Mouse (Mus musculus): ENCODE results near the gene Fasn. TPM values are rescaled to one million over a fixed set of nuclear protein-coding genes. Genes with fewer than 3 reads are reported as not detected.
"Not testable (repeated sequence)": the region's sequence is repeated elsewhere in the genome, so short reads cannot be mapped to it uniquely, and the experiment has no call there.

Gene Fasn
- 88.2 and 116 TPM in 2 replicates for total RNA-seq (2014; fragmentation: Nextera tagmentation)
- total RNA-seq (2017) = 66.6 and 69.3 TPM in 2 replicates
- polyA plus RNA-seq (2012) = 425 and 529 TPM in 2 replicates

DNA sequence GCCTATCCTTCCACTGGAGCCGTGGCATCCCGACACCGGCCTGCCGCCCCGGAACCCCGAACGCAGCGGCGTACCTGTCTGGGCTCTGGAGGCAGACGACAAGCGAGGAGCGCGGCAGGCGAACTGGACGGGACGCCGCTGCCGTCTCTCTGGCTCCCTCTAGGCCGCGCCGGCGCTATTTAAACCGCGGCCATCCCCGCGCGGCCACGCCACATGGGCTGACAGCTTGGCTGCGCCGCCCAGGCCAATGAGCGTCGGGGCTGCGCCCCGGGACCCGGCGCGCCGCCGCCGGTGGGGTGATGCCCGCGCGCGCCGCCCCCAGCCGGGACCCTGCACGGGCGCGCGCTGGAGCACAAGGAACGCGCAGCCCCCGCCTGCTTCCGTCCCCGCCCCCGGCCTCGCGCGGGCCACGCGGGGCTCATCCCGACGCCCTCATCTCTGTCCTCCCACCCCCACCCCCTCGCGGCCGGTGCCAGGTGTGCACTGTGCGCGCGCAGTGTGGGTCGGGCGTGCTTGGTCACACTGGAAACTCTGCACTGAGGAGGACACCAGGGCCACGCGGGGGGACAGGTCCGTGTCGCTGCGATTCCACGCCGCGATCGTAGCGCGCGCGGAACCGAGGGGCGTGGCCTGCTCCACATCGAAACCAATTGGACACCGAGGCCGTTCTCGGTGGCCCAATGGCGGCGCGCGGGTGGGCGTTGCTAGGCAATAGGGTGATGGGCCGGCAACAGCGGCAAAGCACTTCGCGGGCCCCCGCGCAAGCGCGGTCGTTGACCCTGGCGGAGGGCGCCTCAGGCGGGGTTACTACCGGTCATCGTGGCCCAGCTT is at the start of gene Fasn:
TSS of gene Fasn (minus strand) at position 592 of the 831 bp plus-strand sequence.
- TF ChIP-seq POLR2AphosphoS5 (IDR thresholded peaks at IDR 0.05; ENCODE audit: insufficient replicate concordance, low read depth, low read length) (peak; percentile 47; the same call in 1 of the 2 replicates), GATA2 (IDR thresholded peaks at IDR 0.05; ENCODE audit: borderline replicate concordance, low read depth, low read length) (no peak)
- Histone ChIP-seq H3K4me1 (ENCODE audit: insufficient read depth, low read depth, low read length) (peaks cover 64% of the 10 kb centered on the region), H3K9me3 (replicated peaks) (no peaks in the 10 kb centered on the region), H3K36me3 (replicated peaks) (peaks cover 51% of the 10 kb centered on the region), H3K27me3 (ENCODE audit: insufficient read depth, low read length) (peaks cover 15% of the 10 kb centered on the region), H3K4me3 (ENCODE audit: low read depth, low read length) (peak within 1 kb of the TSS; percentile 85)
- peak; percentile 100 for DNase-seq (ENCODE audit: low spot score)
- ATAC-seq (ENCODE audit: extremely low read depth, insufficient number of reproducible peaks, low FRiP score, poor library complexity, severe bottlenecking) = peak; percentile 80

DNA sequence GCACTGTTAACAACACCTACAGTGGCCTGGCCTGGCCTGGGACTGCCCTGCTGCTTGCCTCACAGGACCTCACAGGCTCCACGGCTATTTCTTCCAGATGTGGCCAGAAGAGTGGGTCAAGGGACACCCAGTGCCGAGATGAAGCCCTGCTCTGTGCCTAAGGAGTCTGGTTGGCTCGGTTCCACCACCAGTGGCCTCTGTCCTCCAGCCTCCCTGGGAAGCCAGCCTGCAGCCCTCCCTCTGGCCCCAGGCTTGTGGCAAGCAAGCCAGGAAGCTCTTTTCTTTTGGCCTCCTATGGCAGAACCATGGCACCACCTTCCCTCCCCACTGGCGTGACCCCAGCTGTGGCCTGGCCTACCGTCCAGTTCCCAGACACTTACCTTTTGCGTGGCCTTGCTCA is 48.9 kb upstream of the Fasn start:
- Histone ChIP-seq H3K27me3 (ENCODE audit: insufficient read depth, low read length) (no peaks in the 10 kb centered on the region; the same call in 1 of the 2 replicates), H3K36me3 (replicated peaks) (peaks cover 5% of the 10 kb centered on the region), H3K4me3 (ENCODE audit: low read depth, low read length) (no peak overlapping the region), H3K9me3 (replicated peaks) (no peaks in the 10 kb centered on the region), H3K4me1 (ENCODE audit: insufficient read depth, low read depth, low read length) (no peaks in the 10 kb centered on the region)
- TF ChIP-seq GATA2 (IDR thresholded peaks at IDR 0.05; ENCODE audit: borderline replicate concordance, low read depth, low read length) = no peak
- TF ChIP-seq GATA1 (IDR thresholded peaks at IDR 0.05; ENCODE audit: borderline replicate concordance, low read length) = no peak
- TF ChIP-seq POLR2AphosphoS5 (IDR thresholded peaks at IDR 0.05; ENCODE audit: insufficient replicate concordance, low read depth, low read length) = no peak
- TF ChIP-seq CTCF (IDR thresholded peaks at IDR 0.05; ENCODE audit: low read depth, low read length) = no peak
- no peak for TF ChIP-seq TAL1 (conservative IDR thresholded peaks at IDR 0.05; ENCODE audit: low read depth, low read length)
- no peak for ATAC-seq (ENCODE audit: extremely low read depth, insufficient number of reproducible peaks, low FRiP score, poor library complexity, severe bottlenecking)
- no peak for DNase-seq (ENCODE audit: low spot score)

GRCm38 (mm10) chr11:120871521-120871920 is 47.2 kb upstream of the Fasn start:
- Histone ChIP-seq H3K36me3 (replicated peaks) (no peaks in the 10 kb centered on the region), H3K27me3 (ENCODE audit: insufficient read depth, low read length) (no peaks in the 10 kb centered on the region; the same call in 1 of the 2 replicates), H3K4me3 (ENCODE audit: low read depth, low read length) (no peak overlapping the region), H3K9me3 (replicated peaks) (no peaks in the 10 kb centered on the region), H3K4me1 (ENCODE audit: insufficient read depth, low read depth, low read length) (no peaks in the 10 kb centered on the region)
- TF ChIP-seq GATA2 (IDR thresholded peaks at IDR 0.05; ENCODE audit: borderline replicate concordance, low read depth, low read length) (no peak), GATA1 (IDR thresholded peaks at IDR 0.05; ENCODE audit: borderline replicate concordance, low read length) (no peak), POLR2AphosphoS5 (IDR thresholded peaks at IDR 0.05; ENCODE audit: insufficient replicate concordance, low read depth, low read length) (no peak), TAL1 (conservative IDR thresholded peaks at IDR 0.05; ENCODE audit: low read depth, low read length) (no peak), CTCF (IDR thresholded peaks at IDR 0.05; ENCODE audit: low read depth, low read length) (no peak)
- ATAC-seq (ENCODE audit: extremely low read depth, insufficient number of reproducible peaks, low FRiP score, poor library complexity, severe bottlenecking) (no peak), DNase-seq (ENCODE audit: low spot score) (no peak)

DNA sequence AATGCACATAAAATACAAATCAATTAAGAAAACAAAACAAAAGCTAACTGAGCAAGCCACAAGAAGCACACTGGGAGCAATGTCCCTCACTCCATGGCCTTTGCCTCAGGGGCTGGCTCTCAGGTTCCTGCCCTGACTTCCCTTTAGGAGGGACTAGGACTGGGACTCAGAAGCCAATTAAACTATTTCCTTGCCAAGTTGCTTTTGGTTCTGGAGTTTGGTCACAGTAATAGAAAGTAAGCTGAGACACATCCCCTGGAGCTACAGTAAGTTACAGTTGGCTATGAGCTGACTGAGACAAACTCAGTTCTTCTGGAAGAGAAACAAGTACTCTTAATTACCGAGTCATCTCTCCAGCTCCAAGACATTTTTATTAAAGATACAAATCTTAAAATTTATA is 41.5 kb upstream of the Fasn start:
- Histone ChIP-seq H3K9me3 (replicated peaks) (no peaks in the 10 kb centered on the region), H3K4me3 (ENCODE audit: low read depth, low read length) (no peak overlapping the region), H3K36me3 (replicated peaks) (peaks cover 11% of the 10 kb centered on the region), H3K27me3 (ENCODE audit: insufficient read depth, low read length) (no peaks in the 10 kb centered on the region), H3K4me1 (ENCODE audit: insufficient read depth, low read depth, low read length) (no peaks in the 10 kb centered on the region; the same call in 1 of the 2 replicates)
- ATAC-seq (ENCODE audit: extremely low read depth, insufficient number of reproducible peaks, low FRiP score, poor library complexity, severe bottlenecking) = no peak
- no peak for DNase-seq (ENCODE audit: low spot score)
- no peak for TF ChIP-seq CTCF (IDR thresholded peaks at IDR 0.05; ENCODE audit: low read depth, low read length)
- no peak for TF ChIP-seq GATA2 (IDR thresholded peaks at IDR 0.05; ENCODE audit: borderline replicate concordance, low read depth, low read length)
- TF ChIP-seq TAL1 (conservative IDR thresholded peaks at IDR 0.05; ENCODE audit: low read depth, low read length) = no peak
- no peak for TF ChIP-seq GATA1 (IDR thresholded peaks at IDR 0.05; ENCODE audit: borderline replicate concordance, low read length)
- TF ChIP-seq POLR2AphosphoS5 (IDR thresholded peaks at IDR 0.05; ENCODE audit: insufficient replicate concordance, low read depth, low read length) = no peak

DNA sequence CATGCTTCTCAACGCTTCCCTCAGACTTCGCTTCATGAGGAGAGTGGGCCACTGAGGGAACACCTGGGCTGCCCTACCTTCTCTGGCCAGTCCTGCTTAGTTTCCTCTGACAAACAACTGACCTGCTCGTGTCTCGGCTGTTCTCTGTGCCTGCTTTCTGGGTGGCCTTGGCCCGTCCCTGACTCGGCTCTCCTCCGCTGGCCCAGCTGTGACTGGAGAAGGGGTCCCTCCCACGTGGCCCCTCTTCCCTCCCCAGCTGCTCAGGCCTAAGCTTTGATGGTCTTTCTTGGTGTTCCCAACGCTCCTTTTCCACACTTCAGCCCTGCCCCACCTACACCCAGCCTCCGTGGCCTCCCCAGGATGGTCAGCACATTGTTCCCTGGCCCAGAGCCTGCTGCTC is 38.5 kb upstream of the Fasn start:
- Histone ChIP-seq H3K27me3 (ENCODE audit: insufficient read depth, low read length) (0 out of 2 replicates have a peak, but pooled peaks cover 3% of the 10 kb centered on the region), H3K36me3 (replicated peaks) (peaks cover 24% of the 10 kb centered on the region), H3K4me1 (ENCODE audit: insufficient read depth, low read depth, low read length) (no peaks in the 10 kb centered on the region; the same call in 1 of the 2 replicates), H3K9me3 (replicated peaks) (no peaks in the 10 kb centered on the region), H3K4me3 (ENCODE audit: low read depth, low read length) (no peak overlapping the region)
- TF ChIP-seq GATA1 (IDR thresholded peaks at IDR 0.05; ENCODE audit: borderline replicate concordance, low read length) (no peak), TAL1 (conservative IDR thresholded peaks at IDR 0.05; ENCODE audit: low read depth, low read length) (no peak), POLR2AphosphoS5 (IDR thresholded peaks at IDR 0.05; ENCODE audit: insufficient replicate concordance, low read depth, low read length) (no peak), GATA2 (IDR thresholded peaks at IDR 0.05; ENCODE audit: borderline replicate concordance, low read depth, low read length) (no peak), CTCF (IDR thresholded peaks at IDR 0.05; ENCODE audit: low read depth, low read length) (no peak)
- ATAC-seq (ENCODE audit: extremely low read depth, insufficient number of reproducible peaks, low FRiP score, poor library complexity, severe bottlenecking) (no peak), DNase-seq (ENCODE audit: low spot score) (no peak)

DNA sequence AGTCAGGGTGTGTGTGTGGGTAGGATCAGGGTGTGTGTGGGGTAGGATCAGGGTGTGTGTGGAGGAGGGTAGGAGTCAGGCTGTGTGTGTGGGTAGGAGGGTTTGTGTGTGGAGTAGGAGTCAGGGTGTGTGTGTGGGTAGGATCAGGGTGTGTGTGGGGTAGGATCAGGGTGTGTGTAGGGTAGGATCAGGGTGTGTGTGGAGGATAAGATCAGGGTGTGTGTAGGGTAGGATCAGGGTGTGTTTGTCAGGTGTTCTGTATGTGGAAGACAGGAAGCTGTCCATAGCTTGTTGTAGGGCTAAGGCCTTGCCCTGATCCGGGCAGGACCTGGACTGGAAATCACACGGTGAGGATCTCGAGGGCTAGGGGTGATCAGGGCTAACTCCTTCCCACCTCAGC is 31.6 kb upstream of the Fasn start:
- H3K9me3 ChIP-seq (replicated peaks) = peaks cover 13% of the 10 kb centered on the region
- not testable (repeated sequence) for ATAC-seq (ENCODE audit: extremely low read depth, insufficient number of reproducible peaks, low FRiP score, poor library complexity, severe bottlenecking); H3K4me3 ChIP-seq (ENCODE audit: low read depth, low read length); DNase-seq (ENCODE audit: low spot score); H3K27me3 ChIP-seq (ENCODE audit: insufficient read depth, low read length); H3K4me1 ChIP-seq (ENCODE audit: insufficient read depth, low read depth, low read length)
- peaks cover 23% of the 10 kb centered on the region for H3K36me3 ChIP-seq (replicated peaks)

All from G1E (cell line).